Mouse (Mus musculus): ENCODE results near the gene 4930404H24Rik. TPM values are rescaled to one million over a fixed set of nuclear protein-coding genes. Genes with fewer than 3 reads are reported as not detected.
A peak's percentile ranks its signal among the peaks of the same experiment; 100 is the strongest.

The 4930404H24Rik gene
- total RNA-seq (2021) (not detected), polyA plus RNA-seq (2012; rRNA removed) (not detected in 2 replicates)
- long read RNA-seq, result 0 reads

- DNase-seq, result peak; percentile 82
These were observed at the start of gene 4930404H24Rik for GRCm38 (mm10) chr2:153492573-153493392. Gene 4930404H24Rik (plus strand): TSS chr2:153492790.

DNA sequence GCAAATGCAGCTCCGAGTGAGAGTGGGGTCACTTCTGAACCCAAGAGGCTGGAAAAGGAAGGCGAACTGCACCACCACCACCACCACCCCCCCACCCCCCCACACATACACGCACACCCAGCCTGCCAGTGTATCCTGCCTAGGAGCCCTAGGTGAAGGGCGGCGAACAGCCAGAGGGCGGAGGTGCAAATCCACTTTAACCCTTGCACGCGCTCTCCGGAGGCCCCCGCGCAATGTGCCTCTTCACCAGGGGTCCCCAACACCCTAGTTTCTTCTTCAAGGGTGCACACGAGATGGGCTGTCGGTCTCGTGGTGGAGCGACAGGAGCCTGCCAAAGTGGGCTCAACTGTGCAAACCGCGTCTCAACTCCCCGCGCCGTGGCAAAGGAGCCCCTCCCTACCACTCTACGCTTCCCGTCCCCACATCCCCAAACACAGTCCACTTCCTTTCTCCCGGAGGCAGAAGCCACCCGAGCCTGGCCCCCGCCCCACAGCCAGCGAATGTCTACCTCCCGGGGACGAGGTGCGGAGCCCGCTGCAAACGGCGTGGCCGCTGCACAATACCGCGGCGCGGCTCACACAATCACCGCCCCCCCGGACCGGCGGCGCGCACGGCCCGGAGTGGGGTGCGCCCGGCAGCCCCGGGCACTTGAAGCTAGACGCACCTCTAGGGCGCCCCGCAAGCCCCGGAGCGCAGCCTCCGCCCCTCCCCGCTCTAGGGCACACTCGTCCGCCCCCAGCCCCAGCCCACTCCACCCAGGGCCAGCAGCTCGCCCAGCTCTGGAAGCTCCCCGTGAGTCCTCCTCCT lies 49.0 kb upstream of the 4930404H24Rik start:
- no peak for DNase-seq

- DNase-seq, result peak; percentile 86
These were observed 48.1 kb upstream of the 4930404H24Rik start for GRCm38 (mm10) chr2:153444254-153445136.

DNA sequence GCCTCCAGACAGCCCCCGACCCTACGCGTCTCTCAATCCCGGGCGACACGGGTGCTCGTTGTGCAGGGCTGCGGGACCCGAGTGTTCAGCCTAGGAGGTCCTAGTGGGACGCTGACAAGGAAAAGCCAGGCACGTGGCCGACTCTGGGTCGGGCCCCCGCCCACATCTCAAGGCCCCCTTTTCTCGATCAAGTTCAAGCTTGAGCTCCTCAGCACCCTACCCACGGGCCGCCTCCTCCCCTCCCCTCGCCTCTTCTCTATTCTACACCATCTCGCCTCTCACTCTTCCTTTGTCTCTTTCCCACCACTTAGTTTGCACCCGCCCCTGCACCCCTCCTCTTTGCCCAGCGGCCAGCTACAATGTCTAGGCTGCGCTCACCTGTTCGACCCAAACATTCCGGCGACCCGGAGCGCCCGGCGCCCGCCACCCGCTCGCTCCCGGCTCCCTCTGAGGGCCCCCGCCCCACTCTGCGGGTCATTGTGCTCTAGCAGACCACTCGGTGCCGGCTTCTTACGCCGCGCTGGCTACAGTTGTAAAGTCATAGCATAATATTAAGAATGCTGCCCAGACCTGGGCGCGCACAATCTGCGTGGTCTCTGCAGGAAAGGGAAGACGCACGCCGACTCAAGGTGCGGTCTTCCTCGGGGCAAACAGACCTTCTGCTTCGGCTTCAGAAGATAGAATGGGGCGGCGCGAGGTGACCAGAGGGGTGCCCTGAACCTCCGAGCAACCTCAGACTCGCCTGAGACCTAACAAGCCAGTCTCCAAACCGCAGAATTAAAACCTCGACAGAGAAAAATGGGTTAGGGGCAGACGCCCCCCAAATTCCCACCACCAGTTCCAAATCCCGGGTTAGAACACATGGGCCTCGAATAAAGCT lies 47.2 kb upstream of the 4930404H24Rik start:
- peak; percentile 43 for DNase-seq

- DNase-seq, result peak; percentile 63
These were observed 46.6 kb upstream of the 4930404H24Rik start for GRCm38 (mm10) chr2:153446017-153446408.

DNA sequence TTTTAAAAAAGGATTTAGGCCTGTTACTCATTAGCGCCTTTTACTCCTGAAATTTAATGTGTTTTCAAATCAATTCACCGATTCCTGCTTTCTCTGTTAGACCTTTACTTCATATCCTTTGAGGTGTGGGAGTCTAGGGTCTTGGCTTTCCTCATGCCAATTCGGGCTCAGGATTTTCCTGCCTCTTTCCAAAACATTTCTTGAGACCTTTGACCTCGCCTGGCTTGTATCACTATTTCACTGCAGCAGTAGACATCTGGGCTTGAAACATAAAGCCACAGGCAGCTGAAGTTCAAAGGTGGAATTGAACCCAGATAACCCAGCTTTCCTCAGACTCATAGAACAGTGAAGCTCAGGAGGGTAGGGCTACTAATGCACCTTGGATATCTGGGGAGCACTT lies 46.1 kb upstream of the 4930404H24Rik start:
- no peak for DNase-seq

- peak; percentile 76 for DNase-seq
These were observed 44.9 kb upstream of the 4930404H24Rik start for GRCm38 (mm10) chr2:153447719-153448118.

GRCm38 (mm10) chr2:153448519-153448918 lies 44.1 kb upstream of the 4930404H24Rik start:
- peak; percentile 41 for DNase-seq

- no peak for DNase-seq
These were observed 38.4 kb upstream of the 4930404H24Rik start for GRCm38 (mm10) chr2:153453961-153454759.

GRCm38 (mm10) chr2:153454841-153455506 lies 37.6 kb upstream of the 4930404H24Rik start:
- DNase-seq, result no peak

- DNase-seq, result no peak
These were observed 35.1 kb upstream of the 4930404H24Rik start for GRCm38 (mm10) chr2:153457467-153457866.

GRCm38 (mm10) chr2:153458022-153458441 lies 34.6 kb upstream of the 4930404H24Rik start:
- DNase-seq, result peak; percentile 30

GRCm38 (mm10) chr2:153463257-153463656 lies 29.3 kb upstream of the 4930404H24Rik start:
- DNase-seq, result no peak

- no peak for DNase-seq
These were observed 25.2 kb upstream of the 4930404H24Rik start for GRCm38 (mm10) chr2:153467372-153467771.

- DNase-seq, result no peak
These were observed 23.3 kb upstream of the 4930404H24Rik start for GRCm38 (mm10) chr2:153469317-153469716.

- DNase-seq, result no peak
These were observed 22.8 kb upstream of the 4930404H24Rik start for GRCm38 (mm10) chr2:153469764-153470163.

DNA sequence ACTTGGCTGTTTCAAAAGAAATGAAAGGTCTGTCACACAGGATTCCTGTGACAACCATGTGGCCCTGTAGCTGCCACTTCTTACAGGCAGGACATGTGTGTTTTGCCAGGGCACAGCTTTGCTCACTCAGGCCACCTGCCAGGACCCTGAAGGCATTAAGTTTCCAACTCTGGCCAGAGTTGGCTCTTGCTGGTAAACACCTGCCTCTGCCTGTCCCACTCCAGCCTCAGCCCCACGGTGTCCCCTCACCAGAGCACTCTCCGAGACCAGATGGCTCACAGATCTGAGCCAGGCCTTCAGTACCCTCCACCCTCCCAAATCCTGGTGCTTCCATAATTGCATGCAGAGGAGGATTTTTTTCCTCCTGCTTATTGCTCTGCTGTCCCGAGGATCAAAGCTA lies 21.6 kb upstream of the 4930404H24Rik start:
- DNase-seq, result no peak

- peak; percentile 68 for DNase-seq
These were observed 17.2 kb upstream of the 4930404H24Rik start for GRCm38 (mm10) chr2:153475114-153476112.
